Mouse (Mus musculus) cortical plate, adult 2 months (tissue): ENCODE data around the gene Galnt7.

ENCODE experiments used
- CTCF ChIP-seq: fragments of 200-500 bp; IDR thresholded peaks from 2 replicates; pipeline ENCODE4 v1.5.1; 2011; ENCODE audit warnings: mild to moderate bottlenecking, control low read depth, low read length; ENCODE audit not compliant: insufficient read depth; ENCODE audit errors: extremely low read depth
- POLR2A ChIP-seq: fragments of 200-500 bp; IDR thresholded peaks from 2 replicates; pipeline ENCODE4 v1.6.1; 2011; ENCODE audit warnings: mild to moderate bottlenecking, low read length, control low read depth; ENCODE audit not compliant: insufficient read depth; ENCODE audit errors: extremely low read depth

- TF ChIP-seq CTCF (no peak), POLR2A (no peak)
Measured at GRCm38 (mm10) chr8:57636698-57637097, 16.1 kb downstream of the Galnt7 start.
